Mouse (Mus musculus) ES-Bruce4 (cell line): ENCODE measurements at regions not wholly inside any gene's neighbourhood (a gene's known extent, or its start where the extent isn't known, plus 50 kb on each side); places are given as distances from the start of the nearest gene placed in this dataset.

Experiments used
- H3K27ac ChIP-seq: 2 replicates; pipeline ENCODE4 v1.5.1; 2012; ENCODE audit warnings: low read length, inconsistent platforms; ENCODE audit not compliant: insufficient read depth
- H3K27me3 ChIP-seq: 2 replicates; pipeline ENCODE4 v1.6.1; 2012; ENCODE audit warnings: mild to moderate bottlenecking, low read length, inconsistent platforms; ENCODE audit not compliant: control insufficient read depth, poor library complexity, insufficient read depth, severe bottlenecking
- H3K36me3 ChIP-seq: 2 replicates; pipeline ENCODE4 v1.6.1; 2012; ENCODE audit warnings: inconsistent platforms, mild to moderate bottlenecking, low read length, moderate library complexity; ENCODE audit not compliant: control insufficient read depth, poor library complexity, insufficient read depth, severe bottlenecking
- H3K4me1 ChIP-seq: one replicate; pipeline ENCODE4 v1.8.1; 2011; ENCODE audit warnings: low read length; ENCODE audit not compliant: control insufficient read depth, insufficient read depth
- H3K4me3 ChIP-seq: 2 replicates; pipeline ENCODE4 v1.5.1; 2011; ENCODE audit warnings: low read depth, mild to moderate bottlenecking, low read length
- H3K9ac ChIP-seq: 2 replicates; pipeline ENCODE4 v1.6.1; 2012; ENCODE audit warnings: low read depth, mild to moderate bottlenecking, inconsistent platforms; ENCODE audit not compliant: poor library complexity, severe bottlenecking
- H3K9me3 ChIP-seq: replicated peaks from 2 replicates; pipeline ENCODE4 v1.6.1; 2012; ENCODE audit warnings: mild to moderate bottlenecking, low read length, inconsistent platforms; ENCODE audit not compliant: control insufficient read depth, poor library complexity, insufficient read depth, severe bottlenecking
- CTCF ChIP-seq: IDR thresholded peaks from one replicate; pipeline ENCODE4 v1.8.1; 2011; ENCODE audit warnings: low read depth, low read length
- EP300 ChIP-seq: IDR thresholded peaks from 2 replicates; pipeline ENCODE4 v1.6.1; 2011; ENCODE audit warnings: low read depth, low read length; ENCODE audit not compliant: insufficient read depth
- POLR2A ChIP-seq: IDR thresholded peaks from one replicate; pipeline ENCODE4 v1.8.1; 2011; ENCODE audit warnings: low read length; ENCODE audit not compliant: insufficient read depth

DNA sequence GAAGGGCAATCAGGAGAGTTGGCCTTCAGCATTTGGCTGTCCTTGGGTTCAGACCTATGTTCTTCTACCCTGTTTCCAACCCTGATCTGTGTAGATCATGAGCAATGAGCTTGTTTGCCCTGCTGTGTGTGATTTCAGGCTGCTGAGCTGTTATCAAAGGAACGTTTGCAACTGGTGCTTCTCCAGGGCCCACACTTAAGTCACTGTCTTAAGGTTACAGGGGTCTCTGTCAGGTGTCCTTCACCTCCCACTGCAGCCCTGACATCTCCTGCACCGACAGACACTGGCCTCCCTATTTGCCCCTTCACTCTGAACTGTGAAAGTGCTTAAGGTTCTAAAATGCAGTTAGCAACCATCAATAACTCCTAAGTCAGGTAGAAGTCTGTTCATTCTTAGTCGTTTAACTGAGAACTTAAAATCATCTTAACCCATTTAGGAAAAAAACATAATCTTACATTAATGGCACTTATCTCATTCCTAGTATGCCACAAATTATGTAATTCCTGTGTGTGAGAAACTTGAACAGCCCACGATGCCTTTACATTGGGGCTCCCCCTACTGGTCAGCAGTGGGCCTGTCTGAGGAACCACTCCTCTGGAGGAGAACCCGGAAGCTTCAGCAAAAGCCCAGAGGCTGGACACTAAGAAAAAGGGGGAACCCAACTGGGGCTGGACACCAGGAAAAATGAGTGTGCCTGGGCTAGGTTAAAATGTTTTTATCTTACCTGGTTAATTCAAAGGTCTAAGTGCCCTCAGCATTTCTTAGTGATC is 260.3 kb upstream of the Elac2 start:
- H3K4me1 ChIP-seq, result no peaks in the 10 kb centered on the region
- no peak overlapping the region for H3K27ac ChIP-seq
- TF ChIP-seq CTCF (peak; percentile 66), EP300 (no peak)
- no peaks in the 10 kb centered on the region for H3K36me3 ChIP-seq
- H3K9ac ChIP-seq, result no peak overlapping the region
- H3K9me3 ChIP-seq, result no peaks in the 10 kb centered on the region
- 0 out of 2 replicates have a peak, but pooled peaks cover 1% of the 10 kb centered on the region for H3K27me3 ChIP-seq
- no peak overlapping the region for H3K4me3 ChIP-seq

GRCm38 (mm10) chr11:64726249-64726648 is 252.6 kb upstream of the Elac2 start:
- H3K9ac ChIP-seq, result no peak overlapping the region
- no peaks in the 10 kb centered on the region for H3K9me3 ChIP-seq
- H3K27me3 ChIP-seq, result no peaks in the 10 kb centered on the region; the same call in 1 of the 2 replicates
- H3K4me1 ChIP-seq, result no peaks in the 10 kb centered on the region
- H3K27ac ChIP-seq, result no peak overlapping the region
- TF ChIP-seq EP300, result no peak
- no peak for TF ChIP-seq POLR2A
- TF ChIP-seq CTCF, result no peak
- H3K4me3 ChIP-seq, result no peak overlapping the region
- H3K36me3 ChIP-seq, result no peaks in the 10 kb centered on the region

GRCm38 (mm10) chr11:64727841-64728421 is 250.9 kb upstream of the Elac2 start:
- H3K9ac ChIP-seq, result no peak overlapping the region
- H3K27ac ChIP-seq, result no peak overlapping the region
- H3K4me1 ChIP-seq, result no peaks in the 10 kb centered on the region
- H3K27me3 ChIP-seq, result no peaks in the 10 kb centered on the region; the same call in 1 of the 2 replicates
- H3K9me3 ChIP-seq, result no peaks in the 10 kb centered on the region
- TF ChIP-seq CTCF (no peak), POLR2A (no peak), EP300 (no peak)
- H3K4me3 ChIP-seq, result no peak overlapping the region
- H3K36me3 ChIP-seq, result no peaks in the 10 kb centered on the region

GRCm38 (mm10) chr11:64738948-64739347 is 239.9 kb upstream of the Elac2 start:
- Histone ChIP-seq H3K27ac (no peak overlapping the region), H3K4me1 (no peaks in the 10 kb centered on the region), H3K9ac (no peak overlapping the region), H3K36me3 (no peaks in the 10 kb centered on the region), H3K27me3 (no peaks in the 10 kb centered on the region), H3K4me3 (no peak overlapping the region), H3K9me3 (no peaks in the 10 kb centered on the region)
- TF ChIP-seq EP300 (no peak), CTCF (no peak), POLR2A (no peak)

- Histone ChIP-seq H3K27ac (no peak overlapping the region), H3K9ac (no peak overlapping the region), H3K4me1 (no peaks in the 10 kb centered on the region), H3K9me3 (no peaks in the 10 kb centered on the region), H3K27me3 (no peaks in the 10 kb centered on the region), H3K4me3 (no peak overlapping the region), H3K36me3 (no peaks in the 10 kb centered on the region)
- TF ChIP-seq EP300, result no peak
- no peak for TF ChIP-seq POLR2A
- TF ChIP-seq CTCF, result no peak
Observed at GRCm38 (mm10) chr11:64743753-64744152, 235.1 kb upstream of the Elac2 start.

DNA sequence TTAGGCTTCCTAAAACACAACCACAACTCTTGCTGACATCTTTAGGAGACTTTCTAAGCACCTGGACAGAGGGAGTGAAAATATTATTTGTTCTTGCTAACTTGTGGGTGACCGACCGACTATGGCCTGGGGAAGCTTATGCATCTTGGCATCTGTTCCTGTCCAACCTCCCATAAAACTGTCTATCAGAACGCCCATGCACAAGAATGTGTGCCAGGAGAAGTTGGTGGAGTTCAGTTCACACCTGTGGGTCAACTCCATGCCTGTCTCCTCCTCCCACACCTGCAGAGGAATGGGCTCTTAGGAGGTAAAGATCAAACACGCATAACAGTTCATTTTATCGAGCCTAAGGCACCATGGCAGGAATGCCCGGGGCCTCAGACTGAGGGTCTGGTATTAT is 232.7 kb upstream of the Elac2 start:
- Histone ChIP-seq H3K4me1 (no peaks in the 10 kb centered on the region), H3K27ac (no peak overlapping the region)

More for the DNA sequence above, 232.7 kb upstream of the Elac2 start:
- Histone ChIP-seq H3K36me3 (no peaks in the 10 kb centered on the region), H3K27me3 (no peaks in the 10 kb centered on the region), H3K4me3 (no peak overlapping the region), H3K9me3 (no peaks in the 10 kb centered on the region), H3K9ac (no peak overlapping the region)
- no peak for TF ChIP-seq CTCF
- no peak for TF ChIP-seq POLR2A
- TF ChIP-seq EP300, result no peak
